Mouse (Mus musculus) retina, adult 2 months (tissue): ENCODE results near the gene Psmc1.

Experiments used
- DNase-seq: peaks from one replicate; pipeline ENCODE4 v3.0.0-alpha.2; 2012; ENCODE audit warnings: low read depth, low spot score

Psmc1 gene

GRCm38 (mm10) chr12:100109986-100110696 lies at the start of gene Psmc1:
Gene Psmc1 (plus strand): TSS chr12:100110154.
- DNase-seq: peak; percentile 85

- no peak for DNase-seq
Observed at GRCm38 (mm10) chr12:100061071-100061470, 48.9 kb upstream of the Psmc1 start.

DNA sequence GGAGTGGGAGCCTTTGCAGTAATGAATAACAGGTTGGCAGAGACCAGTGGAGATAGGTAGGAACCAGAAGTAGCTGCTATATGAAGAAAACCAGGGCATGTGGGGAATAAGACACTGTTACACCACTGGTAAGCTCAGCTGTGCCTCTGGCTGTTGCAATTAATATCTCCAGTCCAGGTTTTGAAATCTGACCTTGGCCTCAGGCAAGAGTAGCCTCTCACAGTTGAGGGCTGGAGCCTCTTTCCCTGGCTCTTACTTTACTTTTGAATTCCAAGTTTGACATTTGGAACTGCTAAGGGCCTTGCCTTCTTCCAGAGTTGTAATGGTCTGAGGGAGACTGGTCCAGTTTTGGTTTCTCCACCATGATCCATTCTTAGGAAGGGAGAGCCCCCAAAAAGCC lies 48.1 kb upstream of the Psmc1 start:
- DNase-seq: no peak

DNA sequence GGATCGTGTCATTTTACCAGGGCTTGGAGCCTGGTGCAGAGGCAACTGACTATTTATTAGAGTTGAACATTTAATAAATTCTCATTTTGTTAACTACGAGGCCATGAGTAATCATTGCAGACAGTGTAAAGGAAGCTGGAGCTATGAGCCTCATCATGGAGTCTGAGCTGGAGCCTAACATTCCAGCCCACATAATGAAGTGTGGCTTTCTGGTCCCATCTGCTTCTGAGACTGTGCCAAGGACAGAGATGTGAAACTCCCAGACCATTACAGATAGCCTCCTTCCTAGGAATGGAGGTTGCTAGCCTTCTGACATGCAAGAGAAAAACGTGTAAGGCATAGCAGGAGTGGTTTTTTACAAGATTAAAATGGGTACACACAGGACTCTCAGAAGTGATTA lies 47.4 kb upstream of the Psmc1 start:
- no peak for DNase-seq

- no peak for DNase-seq
Observed at GRCm38 (mm10) chr12:100065109-100065508, 44.8 kb upstream of the Psmc1 start.

DNA sequence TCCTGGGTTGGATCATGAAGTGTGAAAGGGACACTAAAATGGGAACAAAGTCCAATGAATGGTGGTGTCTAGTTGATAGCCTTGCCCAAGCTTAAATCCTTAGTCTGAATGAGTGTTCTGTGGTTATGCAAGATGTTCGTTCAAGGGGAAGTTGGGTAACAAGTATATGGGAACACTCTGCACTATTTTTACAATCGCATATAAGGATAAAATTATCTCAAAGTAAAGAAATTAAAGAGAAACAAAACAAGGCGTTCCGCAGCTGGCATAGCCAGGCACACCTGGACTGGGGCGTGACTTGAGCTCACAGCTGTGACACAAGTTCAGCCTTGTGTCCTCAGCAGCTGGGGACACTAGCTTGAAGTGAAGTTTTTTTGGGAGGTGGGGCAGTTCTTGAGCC lies 42.5 kb upstream of the Psmc1 start:
- no peak for DNase-seq

DNA sequence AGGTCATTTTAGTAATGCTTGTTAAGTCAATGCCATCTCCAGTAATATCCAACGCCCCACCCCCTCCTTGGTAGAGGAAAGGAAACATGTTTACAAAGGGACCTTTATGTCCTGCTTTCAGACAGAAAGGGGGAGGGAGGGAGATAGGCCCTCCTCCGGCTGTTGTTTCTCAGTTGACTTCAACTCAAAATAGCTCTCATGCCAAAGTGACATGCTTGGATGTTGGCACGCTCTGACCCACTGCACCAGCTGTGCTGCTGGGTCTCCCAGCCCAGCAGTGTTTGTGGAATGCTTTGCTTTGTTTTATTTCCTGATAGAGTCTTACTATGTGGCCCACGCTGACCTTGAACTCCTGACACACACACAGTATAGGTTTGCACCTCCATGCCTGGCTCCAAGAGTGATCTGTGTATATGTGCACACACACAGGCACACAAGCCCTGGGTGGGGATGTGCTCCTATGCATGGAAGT lies 36.7 kb upstream of the Psmc1 start:
- no peak for DNase-seq

GRCm38 (mm10) chr12:100075715-100076114 lies 34.2 kb upstream of the Psmc1 start:
- no peak for DNase-seq

DNA sequence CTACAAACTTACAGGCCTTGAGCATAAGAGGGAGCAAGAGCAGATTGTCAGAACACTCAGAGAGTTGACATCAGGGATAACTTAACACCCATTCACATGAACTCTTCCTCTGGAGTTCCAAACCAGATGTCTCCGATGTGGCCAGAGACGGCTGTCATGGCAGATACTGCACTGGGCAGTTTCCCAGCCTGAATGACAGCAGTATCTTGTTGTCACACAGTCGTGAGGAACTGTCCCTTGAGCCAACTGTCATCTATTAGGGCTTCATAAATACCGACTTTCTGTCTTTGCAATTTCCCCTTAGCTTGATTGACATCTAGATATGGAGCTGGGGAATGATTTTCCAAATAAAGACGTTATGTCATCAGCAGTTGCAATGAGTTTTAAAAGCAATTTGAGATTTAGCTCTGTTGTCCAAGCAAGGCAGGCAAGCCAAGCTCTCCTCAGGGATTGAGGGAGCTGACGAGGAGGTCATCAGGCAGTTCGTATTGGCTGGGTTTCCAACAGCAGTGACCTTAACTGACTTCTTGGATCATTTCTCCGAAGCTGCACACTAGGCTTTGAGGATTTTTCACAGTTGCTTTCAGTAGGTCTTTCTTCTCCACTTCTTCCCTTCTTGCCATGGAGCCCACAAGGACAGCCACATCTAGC lies 30.2 kb upstream of the Psmc1 start:
- DNase-seq: no peak

- no peak for DNase-seq
Observed at GRCm38 (mm10) chr12:100088026-100088425, 21.9 kb upstream of the Psmc1 start.

DNA sequence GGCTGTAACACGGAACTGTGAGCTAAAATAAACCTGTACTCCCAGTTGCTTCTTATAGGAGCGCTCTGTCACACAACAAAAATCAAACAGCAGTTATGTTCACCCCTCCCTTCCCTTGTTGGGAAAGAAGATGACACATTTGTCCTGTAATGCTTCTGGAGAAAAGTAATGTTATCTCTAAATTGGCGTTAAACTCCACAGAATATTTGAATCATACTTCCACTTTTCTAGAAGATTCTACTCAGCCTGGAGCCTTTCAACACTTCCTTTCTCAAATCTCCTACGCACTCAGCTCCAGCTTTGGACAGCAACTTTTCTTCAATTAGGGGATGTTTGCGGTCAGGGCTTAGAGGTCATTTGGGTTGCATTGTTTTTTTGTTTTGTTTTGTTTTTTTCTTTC lies 20.7 kb upstream of the Psmc1 start:
- no peak for DNase-seq

DNA sequence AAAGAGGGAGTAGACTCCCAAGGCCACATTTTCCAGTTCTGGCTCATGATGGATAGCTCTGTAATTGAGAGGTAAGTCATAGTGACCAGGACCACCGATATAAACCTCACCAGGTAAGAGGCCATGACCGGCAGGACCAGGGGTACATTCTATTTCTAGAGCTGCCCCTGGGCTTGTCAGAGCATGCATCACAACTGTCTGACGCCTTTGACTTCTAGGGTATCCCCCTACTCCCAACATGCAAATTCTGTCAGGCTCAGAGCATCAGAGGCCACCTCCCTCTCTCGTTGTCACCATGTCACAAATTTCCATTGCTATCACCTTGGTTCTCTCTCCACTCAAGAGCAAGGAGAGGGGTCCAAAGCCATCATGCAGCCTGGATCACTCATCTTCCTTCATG lies 19.2 kb upstream of the Psmc1 start:
- DNase-seq: no peak

DNA sequence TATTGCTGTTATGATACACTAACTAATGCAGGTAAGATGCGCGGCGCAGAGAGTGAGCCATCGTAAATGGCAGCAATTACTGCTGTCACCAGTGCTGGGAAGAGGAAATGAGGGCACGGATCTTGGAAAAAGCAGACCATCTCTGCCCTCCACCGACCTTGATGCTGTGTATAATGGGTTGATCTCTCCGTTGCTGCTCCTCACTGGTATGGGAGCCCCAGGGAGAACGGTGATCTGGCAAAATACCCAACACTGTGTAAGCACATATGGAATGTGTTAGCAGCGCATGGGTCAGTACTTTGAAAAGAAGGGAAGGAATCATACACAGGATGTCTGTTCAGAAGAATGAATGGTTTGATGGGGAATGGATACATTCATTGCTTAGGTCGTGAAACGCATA lies 16.9 kb upstream of the Psmc1 start:
- no peak for DNase-seq

- DNase-seq: no peak
Observed at GRCm38 (mm10) chr12:100099971-100100706, 9.8 kb upstream of the Psmc1 start.

DNA sequence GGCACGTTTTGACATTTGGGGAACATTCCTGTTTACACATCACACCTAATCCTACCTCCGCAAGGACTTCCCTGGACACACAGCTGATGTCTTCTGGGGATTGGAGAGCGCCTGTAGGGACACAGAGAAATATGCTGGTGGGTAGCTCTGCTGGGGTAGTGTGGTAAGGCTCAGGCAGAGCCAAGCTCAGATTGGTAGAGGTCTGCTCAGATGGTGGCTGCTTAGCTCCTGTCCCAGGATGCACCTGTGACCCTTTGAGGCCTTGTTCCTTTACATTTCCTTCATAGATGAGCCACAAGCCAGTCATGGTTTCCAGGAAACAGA lies 9.3 kb upstream of the Psmc1 start:
- DNase-seq: no peak

DNA sequence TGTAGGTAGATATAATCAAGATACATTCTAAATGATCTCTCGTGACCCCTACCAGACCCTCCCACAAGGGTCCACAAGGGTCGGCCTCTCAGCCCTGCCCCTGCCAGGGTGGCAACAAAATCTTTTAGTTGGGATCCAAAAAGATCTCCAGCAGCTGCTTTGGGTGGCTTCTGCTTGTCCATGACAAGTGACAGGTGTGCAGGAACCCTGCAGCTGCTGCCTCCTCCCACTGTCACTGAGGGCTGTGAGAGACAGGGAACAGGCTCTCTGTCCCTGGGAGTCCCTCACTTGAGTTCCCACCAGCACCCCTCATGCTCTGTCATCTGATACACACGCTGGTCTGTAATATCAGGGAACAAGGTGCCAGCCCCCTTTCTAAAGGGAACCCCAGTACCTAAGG lies 8.3 kb upstream of the Psmc1 start:
- DNase-seq: no peak

GRCm38 (mm10) chr12:100104530-100104929 lies 5.4 kb upstream of the Psmc1 start:
- DNase-seq: no peak

GRCm38 (mm10) chr12:100106275-100106895 lies 3.6 kb upstream of the Psmc1 start:
- peak; percentile 59 for DNase-seq

DNA sequence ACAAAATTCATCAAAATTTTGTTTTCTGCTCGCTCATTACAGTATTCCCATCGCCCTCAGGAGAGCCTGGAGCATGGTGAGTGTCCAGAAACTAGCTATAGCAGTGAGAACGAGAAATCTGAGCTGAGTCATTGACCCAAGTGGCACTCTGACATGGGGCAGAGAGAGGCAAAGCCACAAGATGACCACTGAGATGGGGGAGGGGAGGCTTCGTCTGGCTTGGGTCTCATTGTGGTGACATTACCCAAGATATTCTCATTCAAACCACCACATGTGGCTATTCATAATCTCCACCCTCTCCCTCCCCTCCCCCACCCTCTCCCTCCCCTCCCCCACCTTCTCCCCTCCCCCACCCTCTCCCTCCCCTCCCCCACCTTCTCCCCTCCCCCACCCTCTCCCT lies 2.5 kb upstream of the Psmc1 start:
- no peak for DNase-seq

GRCm38 (mm10) chr12:100115982-100116381 lies 6.0 kb downstream of the Psmc1 start:
- no peak for DNase-seq

DNA sequence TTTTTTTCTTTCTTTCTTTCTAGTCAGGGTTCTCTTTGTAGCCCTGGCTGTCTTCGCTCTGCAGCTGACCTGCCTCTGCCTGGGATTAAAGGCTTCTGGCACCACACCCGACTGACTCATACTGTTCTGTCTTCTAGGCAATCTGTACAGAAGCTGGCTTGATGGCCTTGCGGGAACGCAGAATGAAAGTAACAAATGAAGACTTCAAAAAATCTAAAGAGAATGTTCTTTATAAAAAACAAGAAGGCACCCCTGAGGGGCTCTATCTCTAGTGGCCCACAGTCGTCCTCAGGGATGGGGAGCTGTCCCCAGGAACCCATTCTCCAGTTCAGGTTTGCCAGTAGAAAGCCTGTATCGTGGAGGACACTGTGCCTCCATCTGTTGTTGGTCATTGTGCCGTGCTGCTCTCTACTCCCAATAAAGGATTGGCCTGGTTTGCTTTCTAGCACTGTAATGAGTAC lies 13.0 kb downstream of the Psmc1 start:
- DNase-seq: no peak

DNA sequence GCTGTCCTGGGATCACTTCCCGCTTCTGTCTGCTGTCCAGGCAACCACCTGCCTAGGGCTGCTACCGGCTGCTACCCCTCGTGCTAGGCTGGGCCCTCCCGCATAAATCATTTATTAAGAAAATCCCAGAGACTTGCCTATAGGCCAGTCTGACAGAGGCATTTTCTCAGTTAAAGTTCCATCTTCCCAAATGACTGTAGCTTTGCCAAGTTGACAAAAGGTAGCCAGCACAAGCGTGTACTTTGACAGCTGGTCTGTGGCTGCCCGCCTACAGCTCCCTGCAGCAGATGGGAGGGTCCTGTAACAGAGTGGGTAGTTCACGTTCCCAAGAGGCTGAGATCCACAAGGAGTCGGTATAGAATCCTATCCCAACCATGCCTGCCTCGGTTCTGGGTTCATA lies 13.5 kb downstream of the Psmc1 start:
- no peak for DNase-seq
